Comparison of ENCODE assay signal across 8 mouse cellular contexts in genomic region chr12:55079726-55080600, GRCm38 (mm10). TPM values are rescaled to one million over a fixed set of nuclear protein-coding genes. Genes with fewer than 3 reads are reported as not detected.
DNase-seq lines count a peak whose midpoint lies in the region; ATAC-seq lines count a peak whose summit lies in the region.
"Not testable (repeated sequence)": the region's sequence is repeated elsewhere in the genome, so short reads cannot be mapped to it uniquely, and the experiment has no call there.

2700097O09Rik (minus strand) TSS chr12:55080110.
Srp54a (plus strand) TSS chr12:55080262.

- intact Hi-C loops in gastrocnemius, postnatal 14 days (cut with DNase I; ENCODE audit: low total_unique reads); left cerebral cortex, postnatal 10 days (cut with DNase I): not testable (repeated sequence)

- peak; percentile 96 for DNase-seq in adipocyte (ENCODE audit: low spot score)
- peak; percentile 95 for DNase-seq in embryo, embryonic 10 days (ENCODE audit: low spot score)
- peak; percentile 93 for DNase-seq in gastrocnemius, postnatal 14 days
- DNase-seq in left cerebral cortex, postnatal 10 days (ENCODE audit: extremely low spot score in 1 of 2, low spot score in 2 of 2), result peak; percentile 91 to 96
- DNase-seq in right cerebral cortex, postnatal 25 days, result peak; percentile 94
- DNase-seq in urinary bladder, postnatal 4 days (ENCODE audit: low spot score in 2 of 2), result peak; percentile 91 to 93

- ATAC-seq in inflammation-experienced regulatory T-cells, adult 6 months, result peak; percentile 94
- peak; percentile 97 for ATAC-seq in megakaryocyte-erythroid progenitor cell, adult 5-6 weeks (replicated peaks; ENCODE audit: low FRiP score, low TSS enrichment, poor library complexity, severe bottlenecking)

RNA-seq across cellular contexts. Expression of gene 2700097O09Rik, which starts in this region (rescaled TPM):
- total RNA-seq in gastrocnemius, postnatal 14 days (2021), result 1 to 10 TPM; 5.1 to 5.6 TPM
- 10 to 100 TPM; 18.7 to 24.4 (median 18.7) TPM for polyA plus RNA-seq in inflammation-experienced regulatory T-cells, adult 6 months (2017; shearing (Covaris generic))
- total RNA-seq in left cerebral cortex, postnatal 10 days (2021), result 1 to 10 TPM; 8.6 to 9.4 TPM
- total RNA-seq in megakaryocyte-erythroid progenitor cell, adult 5-6 weeks (2014; fragmentation: Nextera tagmentation), result 32.7 and 33.2 TPM in 2 replicates
- total RNA-seq in megakaryocyte-erythroid progenitor cell, adult 5-6 weeks (2017), result 19.6 and 20.7 TPM in 2 replicates

RNA-seq across cellular contexts. Expression of gene Srp54a, which starts in this region (rescaled TPM):
- 10 to 100 TPM; 68.0 to 76.5 TPM for total RNA-seq in gastrocnemius, postnatal 14 days (2021)
- polyA plus RNA-seq in inflammation-experienced regulatory T-cells, adult 6 months (2017; shearing (Covaris generic)), result 100 to 1,000 TPM; 136 to 177 (median 154) TPM
- total RNA-seq in left cerebral cortex, postnatal 10 days (2021), result 100 to 1,000 TPM; 106 to 108 TPM
- 72.6 and 88.9 TPM in 2 replicates for total RNA-seq in megakaryocyte-erythroid progenitor cell, adult 5-6 weeks (2014; fragmentation: Nextera tagmentation)
- 194 and 251 TPM in 2 replicates for total RNA-seq in megakaryocyte-erythroid progenitor cell, adult 5-6 weeks (2017)

Comparison
In these comparisons a context has a peak if more than half of its experiments do, and no peak if none do; other contexts are left out.
1. Peak in every context shown above with its lines: DNase-seq and ATAC-seq.